Mouse (Mus musculus): ENCODE measurements around the gene Ptprh.

DNA sequence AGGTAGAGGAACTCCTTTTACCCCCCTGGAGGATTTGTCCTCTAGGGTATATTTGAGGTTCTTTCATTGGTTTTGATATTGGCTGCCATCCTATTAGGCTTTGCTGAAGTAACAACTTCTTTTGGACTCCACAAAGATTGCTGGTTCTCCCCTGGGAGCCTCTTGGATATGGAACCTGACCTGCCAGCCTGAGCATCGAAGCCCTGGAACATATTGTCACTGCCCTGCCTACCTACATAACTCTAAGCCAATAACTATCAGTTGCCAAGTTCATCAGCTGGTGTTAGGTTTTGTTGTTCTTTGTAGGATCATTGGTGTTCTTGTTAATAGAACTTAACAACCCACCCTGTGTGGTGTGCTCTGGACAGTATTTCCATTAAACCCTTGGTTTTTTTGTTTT, 9.1 kb upstream of the Ptprh start:
- TF ChIP-seq CTCF (IDR thresholded peaks at IDR 0.05; ENCODE audit: low read depth), result no peak
- TF ChIP-seq EP300 (IDR thresholded peaks at IDR 0.05; ENCODE audit: low read depth), result no peak
